Mouse (Mus musculus): ENCODE measurements around the gene Pde4a.
A peak's percentile ranks its signal among the peaks of the same experiment; 100 is the strongest.

DNA sequence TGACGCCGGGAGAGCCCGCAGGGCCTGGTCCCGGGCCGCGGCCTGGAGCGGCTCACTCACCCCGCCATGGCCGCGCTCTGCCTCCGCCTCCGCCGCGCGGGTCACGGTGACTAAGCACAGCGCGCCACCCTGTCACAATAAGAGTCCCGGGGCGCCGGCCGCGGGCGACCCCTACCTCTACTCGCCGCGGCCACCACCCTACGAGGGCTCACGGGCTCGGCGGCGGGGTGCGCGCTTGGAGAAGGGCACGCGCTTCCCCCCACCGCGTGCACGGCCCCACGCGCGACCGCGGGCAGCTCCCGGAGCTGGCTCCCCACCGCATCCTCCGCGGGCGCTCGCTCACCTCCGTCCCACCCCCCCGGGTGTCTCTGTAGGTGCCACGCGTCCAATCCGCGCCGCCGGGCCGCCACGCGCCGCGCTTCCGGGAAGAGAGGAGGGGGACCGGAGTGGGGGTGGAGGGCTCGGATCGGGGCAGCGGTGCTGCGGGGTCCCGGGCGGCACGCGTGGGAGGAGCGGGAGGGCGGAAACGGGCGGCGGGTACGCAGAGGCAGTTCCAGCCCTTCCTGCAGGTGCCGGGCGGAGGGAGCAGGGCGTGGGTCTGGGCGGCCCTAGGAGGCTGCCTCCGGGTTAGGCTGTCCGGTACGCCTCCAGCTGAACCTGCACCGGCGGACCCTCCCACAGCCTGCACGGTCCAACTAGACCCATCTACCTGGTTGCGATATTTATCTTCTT, 73.4 kb downstream of the Pde4a start, which contains the start of gene Keap1:
- TF ChIP-seq CTCF (conservative IDR thresholded peaks at IDR 0.05 in 1 of 2, IDR thresholded peaks at IDR 0.05 in 1 of 2; ENCODE audit: low read depth in 2 of 2, low read length in 2 of 2) = no peak
- peak; percentile 64 for TF ChIP-seq POLR2A (IDR thresholded peaks at IDR 0.05; ENCODE audit: low read depth, low read length)
- no peak for TF ChIP-seq TBP (conservative IDR thresholded peaks at IDR 0.05; ENCODE audit: low read depth, low read length)
- no peak for TF ChIP-seq USF2 (conservative IDR thresholded peaks at IDR 0.05; ENCODE audit: low read depth, low read length)
- peak; percentile 87 for TF ChIP-seq MXI1 (IDR thresholded peaks at IDR 0.05; ENCODE audit: low read depth, low read length)
- TF ChIP-seq NRF1 (IDR thresholded peaks at IDR 0.05; ENCODE audit: low read depth, low read length) = no peak
- TF ChIP-seq ETS1 (conservative IDR thresholded peaks at IDR 0.05; ENCODE audit: low read depth, low read length) = no peak
- no peak for TF ChIP-seq ZKSCAN1 (IDR thresholded peaks at IDR 0.05; ENCODE audit: borderline replicate concordance, low read depth, low read length)
- TF ChIP-seq RAD21 (IDR thresholded peaks at IDR 0.05; ENCODE audit: low read depth, low read length) = no peak
- TF ChIP-seq PAX5 (IDR thresholded peaks at IDR 0.05; ENCODE audit: low read length) = no peak
- peak; percentile 28; the same call in 1 of the 2 replicates for TF ChIP-seq CHD2 (IDR thresholded peaks at IDR 0.05; ENCODE audit: low read length)
- no peak; the same call in 1 of the 2 replicates for TF ChIP-seq CHD1 (IDR thresholded peaks at IDR 0.05; ENCODE audit: low read depth, low read length)

Measured in CH12.LX (cell line).